Mouse (Mus musculus) CH12.LX (cell line): Measurements from ENCODE around the gene Mtch2. TPM values are rescaled to one million over a fixed set of nuclear protein-coding genes. Genes with fewer than 3 reads are reported as not detected.

Source experiments
- DNase-seq: peaks from one replicate; pipeline ENCODE4 v3.0.0-alpha.2; 2013; ENCODE audit errors: extremely low read depth
- H3K27ac ChIP-seq: 2 replicates; pipeline ENCODE4 v1.5.1; 2012; ENCODE audit warnings: low read depth, mild to moderate bottlenecking, control low read depth, moderate library complexity; ENCODE audit not compliant: insufficient read depth
- H3K27me3 ChIP-seq: replicated peaks from 2 replicates; pipeline ENCODE3; 2012; ENCODE audit warnings: inconsistent platforms
- H3K36me3 ChIP-seq, 2 experiments: replicated peaks in 1 of 2; 2 replicates each; pipeline versions ENCODE3 to v1.6.1; 2012; ENCODE audit warnings: inconsistent platforms in 1 of 2, low read length in 1 of 2, mild to moderate bottlenecking in 1 of 2, mixed read lengths in 1 of 2, moderate library complexity in 1 of 2; ENCODE audit not compliant: control insufficient read depth in 1 of 2, insufficient read depth in 1 of 2
- H3K4me1 ChIP-seq, 2 experiments: 2 replicates each; pipeline ENCODE4 v1.6.1; 2012; ENCODE audit warnings: inconsistent platforms in 1 of 2, moderate library complexity in 1 of 2; ENCODE audit not compliant: insufficient read depth in 2 of 2, control insufficient read depth in 1 of 2
- H3K4me2 ChIP-seq: 2 replicates; pipeline ENCODE4 v1.6.1; 2012; ENCODE audit warnings: low read depth, mild to moderate bottlenecking, control low read depth; ENCODE audit not compliant: poor library complexity, insufficient read depth, severe bottlenecking
- H3K4me3 ChIP-seq, 3 experiments: fragments of 150-350 bp in 1 of 3; sonication (generic) in 1 of 3; replicated peaks in 1 of 3; 2 replicates each; pipeline versions ENCODE3 to v1.5.1; 2011 to 2012; ENCODE audit warnings: low read depth in 2 of 3, low read length in 2 of 3, mild to moderate bottlenecking in 2 of 3, moderate library complexity in 2 of 3, control low read depth in 1 of 3, improper control_type of control experiment in 1 of 3, inconsistent platforms in 1 of 3, mixed read lengths in 1 of 3; ENCODE audit not compliant: poor library complexity in 1 of 3
- H3K79me2 ChIP-seq: replicated peaks from 2 replicates; pipeline ENCODE4 v1.6.1; 2012; ENCODE audit warnings: mild to moderate bottlenecking, moderate library complexity; ENCODE audit not compliant: control insufficient read depth, poor library complexity, insufficient read depth, severe bottlenecking; ENCODE audit errors: extremely low read depth
- H3K9ac ChIP-seq: 2 replicates; pipeline ENCODE4 v1.6.1; 2012; ENCODE audit warnings: low read depth, mild to moderate bottlenecking, control low read depth, moderate library complexity; ENCODE audit not compliant: insufficient read depth
- H3K9me3 ChIP-seq: replicated peaks from 2 replicates; pipeline ENCODE3; 2012; ENCODE audit warnings: low read length, inconsistent platforms, mixed read lengths
- BHLHE40 ChIP-seq: IDR thresholded peaks from 2 replicates; pipeline ENCODE4 v1.6.1; 2011; ENCODE audit warnings: mild to moderate bottlenecking, low read depth, low read length, improper control_type of control experiment
- CHD1 ChIP-seq: IDR thresholded peaks from 2 replicates; pipeline ENCODE4 v1.6.1; 2012; ENCODE audit warnings: low read depth, low read length, improper control_type of control experiment, inconsistent platforms
- CHD2 ChIP-seq: IDR thresholded peaks from 2 replicates; pipeline ENCODE4 v1.6.1; 2011; ENCODE audit warnings: low read length, improper control_type of control experiment
- CTCF ChIP-seq, 2 experiments: IDR thresholded peaks in 1 of 2; conservative IDR thresholded peaks in 1 of 2; 2 replicates each; pipeline ENCODE4 v1.5.1; 2011 to 2012; ENCODE audit warnings: low read depth in 2 of 2, low read length in 2 of 2, improper control_type of control experiment in 1 of 2, inconsistent platforms in 1 of 2, mild to moderate bottlenecking in 1 of 2, moderate library complexity in 1 of 2
- ELF1 ChIP-seq: IDR thresholded peaks from 2 replicates; pipeline ENCODE4 v1.6.1; 2014; ENCODE audit warnings: low read depth, mild to moderate bottlenecking, inconsistent platforms, low read length, improper control_type of control experiment
- EP300 ChIP-seq: IDR thresholded peaks from 2 replicates; pipeline ENCODE4 v1.6.1; 2011; ENCODE audit warnings: low read length, improper control_type of control experiment
- ETS1 ChIP-seq: conservative IDR thresholded peaks from 2 replicates; pipeline ENCODE4 v1.6.1; 2012; ENCODE audit warnings: low read depth, mild to moderate bottlenecking, inconsistent platforms, low read length, improper control_type of control experiment, moderate library complexity
- GABPA ChIP-seq: IDR thresholded peaks from 2 replicates; pipeline ENCODE4 v1.6.1; 2012; ENCODE audit warnings: low read depth, low read length, improper control_type of control experiment, inconsistent platforms; ENCODE audit not compliant: insufficient replicate concordance
- IRF4 ChIP-seq: IDR thresholded peaks from 2 replicates; pipeline ENCODE4 v1.6.1; 2014; ENCODE audit warnings: low read depth, mild to moderate bottlenecking, inconsistent platforms, low read length, improper control_type of control experiment
- JUN ChIP-seq: IDR thresholded peaks from 2 replicates; pipeline ENCODE4 v1.6.1; 2011; ENCODE audit warnings: low read depth, mild to moderate bottlenecking, low read length, improper control_type of control experiment, moderate library complexity; ENCODE audit not compliant: insufficient read depth
- JUND ChIP-seq: conservative IDR thresholded peaks from 2 replicates; pipeline ENCODE4 v1.6.1; 2011; ENCODE audit warnings: low read depth, low read length, improper control_type of control experiment
- KAT2A ChIP-seq: IDR thresholded peaks from 2 replicates; pipeline ENCODE4 v1.6.1; 2012; ENCODE audit warnings: low read length, improper control_type of control experiment, inconsistent platforms; ENCODE audit not compliant: insufficient replicate concordance
- MAX ChIP-seq: IDR thresholded peaks from 2 replicates; pipeline ENCODE4 v1.6.1; 2011; ENCODE audit warnings: low read length, improper control_type of control experiment
- MAZ ChIP-seq: IDR thresholded peaks from 2 replicates; pipeline ENCODE4 v1.6.1; 2012; ENCODE audit warnings: low read depth, mild to moderate bottlenecking, inconsistent platforms, low read length, improper control_type of control experiment, moderate library complexity
- NRF1 ChIP-seq: IDR thresholded peaks from 2 replicates; pipeline ENCODE4 v1.6.1; 2014; ENCODE audit warnings: low read depth, mild to moderate bottlenecking, inconsistent platforms, low read length, improper control_type of control experiment, moderate library complexity
- PAX5 ChIP-seq: IDR thresholded peaks from 2 replicates; pipeline ENCODE4 v1.6.1; 2012; ENCODE audit warnings: low read length, inconsistent platforms, mixed read lengths
- POLR2AphosphoS2 ChIP-seq: IDR thresholded peaks from 2 replicates; pipeline ENCODE4 v1.6.1; 2011; ENCODE audit warnings: low read depth, low read length, improper control_type of control experiment
- RAD21 ChIP-seq: IDR thresholded peaks from 2 replicates; pipeline ENCODE4 v1.6.1; 2011; ENCODE audit warnings: low read depth, mild to moderate bottlenecking, low read length, improper control_type of control experiment, moderate library complexity
- RCOR1 ChIP-seq: conservative IDR thresholded peaks from 2 replicates; pipeline ENCODE4 v1.6.1; 2012; ENCODE audit warnings: low read depth, mild to moderate bottlenecking, inconsistent platforms, low read length, improper control_type of control experiment
- SIN3A ChIP-seq: IDR thresholded peaks from 2 replicates; pipeline ENCODE4 v1.6.1; 2012; ENCODE audit warnings: low read length, improper control_type of control experiment, inconsistent platforms
- TBP ChIP-seq: conservative IDR thresholded peaks from 2 replicates; pipeline ENCODE4 v1.6.1; 2011; ENCODE audit warnings: low read depth, low read length, improper control_type of control experiment
- TCF12 ChIP-seq: IDR thresholded peaks from 2 replicates; pipeline ENCODE4 v1.6.1; 2014; ENCODE audit warnings: low read depth, mild to moderate bottlenecking, inconsistent platforms, low read length, improper control_type of control experiment
- UBTF ChIP-seq: IDR thresholded peaks from 2 replicates; pipeline ENCODE4 v1.6.1; 2012; ENCODE audit warnings: low read depth, mild to moderate bottlenecking, inconsistent platforms, low read length, improper control_type of control experiment, moderate library complexity
- USF1 ChIP-seq: IDR thresholded peaks from 2 replicates; pipeline ENCODE4 v1.6.1; 2014; ENCODE audit warnings: low read depth, mild to moderate bottlenecking, inconsistent platforms, low read length, improper control_type of control experiment
- ZC3H11A ChIP-seq: IDR thresholded peaks from 2 replicates; pipeline ENCODE4 v1.6.1; 2012; ENCODE audit warnings: low read depth, mild to moderate bottlenecking, inconsistent platforms, low read length, improper control_type of control experiment
- ZKSCAN1 ChIP-seq: IDR thresholded peaks from 2 replicates; pipeline ENCODE4 v1.6.1; 2012; ENCODE audit warnings: low read depth, inconsistent platforms, low read length, improper control_type of control experiment, borderline replicate concordance
- ZMIZ1 ChIP-seq: IDR thresholded peaks from 2 replicates; pipeline ENCODE4 v1.6.1; 2012; ENCODE audit warnings: low read depth, mild to moderate bottlenecking, inconsistent platforms, low read length, improper control_type of control experiment
- dilution Hi-C: fragments of 300-500 bp; cut with MboI; formaldehyde crosslinking; loops from 2 replicates; pipeline ENCODE4 v1.14.3; 2020; ENCODE audit warnings: low sequenced_read_pairs; ENCODE audit not compliant: extremely low pct_unique_long_range_greater_than_20kb, extremely low pct_ligation_motif_present
- in situ Hi-C: fragments of 300-500 bp; cut with MboI; formaldehyde crosslinking; loops from 3 replicates; pipeline ENCODE4 v1.14.3; 2019; ENCODE audit warnings: low sequenced_read_pairs, low pct_ligation_motif_present, low pct_unique_long_range_greater_than_20kb, mixed read lengths
- polyA plus RNA-seq: library from polyadenylated mRNA; unstranded; fragments of >175 nt; gene quantifications from 2 replicates; pipeline ENCODE4 v1.2.1, GENCODE M21; 2012; ENCODE audit warnings: low read depth; ENCODE audit not compliant: insufficient read length
- total RNA-seq, 2 experiments: library from RNA; depleted of rRNA; stranded (reverse); fragments of 300-350 nt in 1 of 2; fragments of >200 nt in 1 of 2; gene quantifications; 2 replicates each; pipeline ENCODE4 v1.2.3; 2012 to 2014

Mtch2 gene
- total and polyA plus RNA-seq, 3 experiments: 70.0 to 162 (median 158) TPM

DNA sequence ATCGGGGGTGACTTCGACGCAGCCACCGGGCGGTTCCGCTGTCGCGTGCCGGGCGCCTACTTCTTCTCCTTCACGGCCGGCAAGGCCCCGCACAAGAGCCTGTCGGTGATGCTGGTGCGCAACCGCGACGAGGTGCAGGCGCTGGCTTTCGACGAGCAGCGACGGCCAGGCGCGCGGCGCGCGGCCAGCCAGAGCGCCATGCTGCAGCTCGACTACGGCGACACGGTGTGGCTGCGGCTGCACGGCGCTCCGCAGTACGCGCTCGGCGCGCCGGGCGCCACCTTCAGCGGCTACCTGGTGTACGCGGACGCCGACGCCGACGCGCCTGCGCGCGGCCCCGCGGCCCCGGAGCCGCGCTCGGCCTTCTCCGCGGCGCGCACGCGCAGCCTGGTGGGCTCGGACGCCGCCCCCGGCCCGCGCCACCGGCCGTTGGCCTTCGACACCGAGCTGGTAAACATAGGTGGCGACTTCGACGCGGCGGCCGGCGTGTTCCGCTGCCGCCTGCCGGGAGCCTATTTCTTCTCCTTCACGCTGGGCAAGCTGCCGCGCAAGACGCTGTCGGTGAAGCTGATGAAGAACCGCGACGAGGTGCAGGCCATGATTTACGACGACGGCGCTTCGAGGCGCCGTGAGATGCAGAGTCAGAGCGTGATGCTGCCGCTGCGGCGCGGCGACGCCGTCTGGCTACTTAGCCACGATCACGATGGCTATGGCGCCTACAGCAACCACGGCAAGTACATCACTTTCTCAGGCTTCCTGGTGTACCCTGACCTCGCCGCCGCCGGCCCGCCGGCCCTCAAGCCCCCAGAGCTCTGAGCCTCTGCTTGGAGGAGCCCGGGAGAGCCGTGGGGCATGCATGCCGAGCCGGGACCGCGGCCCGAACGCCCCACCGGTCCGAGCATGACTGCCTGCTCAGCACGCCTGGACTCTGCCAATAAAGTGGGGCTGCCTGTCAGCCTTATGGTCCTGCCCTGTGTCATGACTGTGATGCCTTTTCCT lies 42.9 kb downstream of the Mtch2 start:
- Histone ChIP-seq H3K27me3 (peaks cover 6% of the 10 kb centered on the region), H3K4me2 (no peak overlapping the region), H3K9ac (no peak overlapping the region), H3K27ac (no peak overlapping the region), H3K4me1 (peaks cover 0 to 2% of the 10 kb centered on the region in 2 experiments; a peak in 1 of 4 replicates), H3K9me3 (peaks cover 9% of the 10 kb centered on the region), H3K36me3 (peaks cover 4 to 37% of the 10 kb centered on the region in 2 experiments), H3K4me3 (no peak overlapping the region), H3K79me2 (no peaks in the 10 kb centered on the region)
- DNase-seq: no peak
- in situ Hi-C loops: no loop called here
- dilution Hi-C loops: no loop called here
- no peak for TF ChIP-seq IRF4
- no peak for TF ChIP-seq CTCF (conservative IDR thresholded peaks at IDR 0.05 in 1 of 2, IDR thresholded peaks at IDR 0.05 in 1 of 2; ENCODE audit: low read depth in 2 of 2, low read length in 2 of 2)
- no peak for TF ChIP-seq NRF1
- TF ChIP-seq PAX5: no peak
- TF ChIP-seq ETS1: no peak
- TF ChIP-seq ZMIZ1: no peak
- TF ChIP-seq CHD2: no peak
- no peak for TF ChIP-seq RCOR1
- no peak for TF ChIP-seq KAT2A
- TF ChIP-seq EP300: no peak
- no peak for TF ChIP-seq JUND
- TF ChIP-seq TCF12: no peak
- TF ChIP-seq POLR2AphosphoS2: no peak
- TF ChIP-seq MAZ: no peak

DNA sequence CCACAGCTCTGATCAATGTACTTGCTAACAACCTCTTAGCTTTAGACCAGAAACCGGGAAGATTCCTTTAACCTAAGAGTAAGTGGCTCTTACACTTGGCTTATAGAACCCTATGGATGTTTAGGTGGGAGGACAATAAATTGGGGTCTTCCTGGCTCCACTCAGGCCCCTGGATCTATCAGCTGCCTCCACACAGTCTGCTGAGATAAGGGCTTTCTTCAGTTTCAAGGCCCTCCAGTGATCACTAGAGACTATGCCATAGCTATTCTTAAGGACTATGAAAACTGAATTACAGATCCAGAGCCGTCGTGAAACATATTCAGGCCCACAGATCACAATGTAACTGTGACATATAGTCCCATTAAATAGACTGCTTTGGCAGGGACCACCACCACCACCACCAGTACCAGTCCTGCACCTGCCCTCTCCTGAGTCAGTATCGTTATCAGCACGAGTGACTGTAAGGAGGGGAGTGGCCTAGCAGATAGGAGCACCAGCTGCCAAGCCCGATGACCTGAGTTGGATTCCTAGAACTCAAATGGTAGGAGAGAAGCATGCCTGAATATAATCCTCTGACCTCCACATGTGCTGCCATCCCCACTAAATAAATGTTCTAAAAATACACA lies 46.8 kb downstream of the Mtch2 start:
- H3K9me3 ChIP-seq: peaks cover 9% of the 10 kb centered on the region
- H3K36me3 ChIP-seq: peaks cover 28 to 76% of the 10 kb centered on the region in 2 experiments
- no peaks in the 10 kb centered on the region for H3K79me2 ChIP-seq
- TF ChIP-seq TBP: no peak
- TF ChIP-seq EP300: no peak
- no peak for TF ChIP-seq MAX
- TF ChIP-seq IRF4: no peak
- TF ChIP-seq ZC3H11A: no peak
- no peak for TF ChIP-seq SIN3A
- TF ChIP-seq NRF1: no peak
- no peak for TF ChIP-seq POLR2AphosphoS2
- TF ChIP-seq ZKSCAN1: no peak
- TF ChIP-seq BHLHE40: no peak
- TF ChIP-seq UBTF: no peak
- no peak for TF ChIP-seq RAD21
- TF ChIP-seq CHD1: no peak
- TF ChIP-seq USF1: no peak
- no peak for TF ChIP-seq JUN
- TF ChIP-seq ELF1: no peak
- no peak for TF ChIP-seq GABPA
- no peak overlapping the region for H3K9ac ChIP-seq
- in situ Hi-C loops (no loop called here), dilution Hi-C loops (no loop called here)
- H3K4me2 ChIP-seq: no peak overlapping the region
- H3K27ac ChIP-seq: no peak overlapping the region
- peaks cover 0 to 4% of the 10 kb centered on the region in 2 experiments; a peak in 1 of 4 replicates for H3K4me1 ChIP-seq
- no peak for DNase-seq
- no peaks in the 10 kb centered on the region for H3K27me3 ChIP-seq
- H3K4me3 ChIP-seq: no peak overlapping the region
